Mouse (Mus musculus): Measurements from ENCODE around the gene Ddc. TPM values are rescaled to one million over a fixed set of nuclear protein-coding genes. Genes with fewer than 3 reads are reported as not detected.

The Ddc gene
- total and polyA plus RNA-seq, 3 experiments, result 0.17 to 0.33 TPM; not detected in 1

- peaks cover 0 to 32% of the 10 kb centered on the region in 2 experiments; a peak in 2 of 4 replicates for H3K4me1 ChIP-seq (ENCODE audit: control insufficient read depth in 1 of 2, insufficient read depth in 2 of 2)
- no peak overlapping the region for H3K4me2 ChIP-seq (ENCODE audit: insufficient read depth, low read depth, poor library complexity, severe bottlenecking)
- H3K4me3 ChIP-seq (replicated peaks in 1 of 3; ENCODE audit: low read depth in 2 of 3, low read length in 2 of 3, poor library complexity in 1 of 3), result no peak overlapping the region
These were observed 22.7 kb downstream of the Ddc start for GRCm38 (mm10) chr11:11875230-11875629.

GRCm38 (mm10) chr11:11873023-11873908, 24.7 kb downstream of the Ddc start:
- DNase-seq (ENCODE audit: extremely low read depth), result no peak
- TF ChIP-seq ZNF384 (IDR thresholded peaks at IDR 0.05; ENCODE audit: low read depth, low read length) (no peak), MYC (IDR thresholded peaks at IDR 0.05; ENCODE audit: low read depth, low read length) (no peak), HCFC1 (IDR thresholded peaks at IDR 0.05; ENCODE audit: low read depth, low read length) (no peak), E2F4 (IDR thresholded peaks at IDR 0.05; ENCODE audit: insufficient replicate concordance, low read depth, low read length) (no peak), MEF2A (IDR thresholded peaks at IDR 0.05; ENCODE audit: borderline replicate concordance, low read depth, low read length) (no peak), POLR2AphosphoS2 (IDR thresholded peaks at IDR 0.05; ENCODE audit: low read depth, low read length) (no peak), NELFE (IDR thresholded peaks at IDR 0.05; ENCODE audit: low read depth, low read length) (no peak), ZC3H11A (IDR thresholded peaks at IDR 0.05; ENCODE audit: low read depth, low read length) (no peak), CHD2 (IDR thresholded peaks at IDR 0.05; ENCODE audit: low read length) (no peak), MAX (IDR thresholded peaks at IDR 0.05; ENCODE audit: low read length) (no peak), RCOR1 (conservative IDR thresholded peaks at IDR 0.05; ENCODE audit: low read depth, low read length) (no peak), SIN3A (IDR thresholded peaks at IDR 0.05; ENCODE audit: low read length) (no peak)
- Histone ChIP-seq H3K36me3 (replicated peaks in 1 of 2; ENCODE audit: control insufficient read depth in 1 of 2, insufficient read depth in 1 of 2, low read length in 1 of 2) (no peaks in the 10 kb centered on the region), H3K27ac (ENCODE audit: insufficient read depth, low read depth) (no peak overlapping the region), H3K4me2 (ENCODE audit: insufficient read depth, low read depth, poor library complexity, severe bottlenecking) (no peak overlapping the region), H3K4me3 (replicated peaks in 1 of 3; ENCODE audit: low read depth in 2 of 3, low read length in 2 of 3, poor library complexity in 1 of 3) (no peak overlapping the region), H3K9me3 (replicated peaks; ENCODE audit: low read length) (no peaks in the 10 kb centered on the region), H3K79me2 (replicated peaks; ENCODE audit: control insufficient read depth, extremely low read depth, insufficient read depth, poor library complexity, severe bottlenecking) (no peaks in the 10 kb centered on the region), H3K4me1 (ENCODE audit: control insufficient read depth in 1 of 2, insufficient read depth in 2 of 2) (peaks cover 0 to 27% of the 10 kb centered on the region in 2 experiments; a peak in 2 of 4 replicates), H3K9ac (ENCODE audit: insufficient read depth, low read depth) (no peak overlapping the region), H3K27me3 (replicated peaks) (no peaks in the 10 kb centered on the region)
- dilution Hi-C loops (cut with MboI; ENCODE audit: extremely low pct_ligation_motif_present, extremely low pct_unique_long_range_greater_than_20kb, low sequenced_read_pairs), result no loop called here
- in situ Hi-C loops (cut with MboI; ENCODE audit: low pct_ligation_motif_present, low pct_unique_long_range_greater_than_20kb, low sequenced_read_pairs), result no loop called here

More at GRCm38 (mm10) chr11:11875230-11875629, 22.7 kb downstream of the Ddc start:
- no peak for DNase-seq (ENCODE audit: extremely low read depth)
- dilution Hi-C loops (cut with MboI; ENCODE audit: extremely low pct_ligation_motif_present, extremely low pct_unique_long_range_greater_than_20kb, low sequenced_read_pairs) (no loop called here), in situ Hi-C loops (cut with MboI; ENCODE audit: low pct_ligation_motif_present, low pct_unique_long_range_greater_than_20kb, low sequenced_read_pairs) (no loop called here)
- H3K9me3 ChIP-seq (replicated peaks; ENCODE audit: low read length), result no peaks in the 10 kb centered on the region
- H3K36me3 ChIP-seq (replicated peaks in 1 of 2; ENCODE audit: control insufficient read depth in 1 of 2, insufficient read depth in 1 of 2, low read length in 1 of 2), result no peaks in the 10 kb centered on the region
- H3K27me3 ChIP-seq (replicated peaks), result no peaks in the 10 kb centered on the region
- no peak overlapping the region for H3K9ac ChIP-seq (ENCODE audit: insufficient read depth, low read depth)
- H3K27ac ChIP-seq (ENCODE audit: insufficient read depth, low read depth), result no peak overlapping the region
- no peaks in the 10 kb centered on the region for H3K79me2 ChIP-seq (replicated peaks; ENCODE audit: control insufficient read depth, extremely low read depth, insufficient read depth, poor library complexity, severe bottlenecking)
- TF ChIP-seq USF2 (conservative IDR thresholded peaks at IDR 0.05; ENCODE audit: low read depth, low read length), result no peak
- TF ChIP-seq USF1 (IDR thresholded peaks at IDR 0.05; ENCODE audit: low read depth, low read length), result no peak
- TF ChIP-seq RAD21 (IDR thresholded peaks at IDR 0.05; ENCODE audit: low read depth, low read length), result no peak

Measured in CH12.LX (cell line).